Mouse (Mus musculus) T-cell, adult 66 days (primary cell): ENCODE results near the gene Cxcl1. TPM values are rescaled to one million over a fixed set of nuclear protein-coding genes. Genes with fewer than 3 reads are reported as not detected.

Experiments
- total RNA-seq, 2 experiments: library from RNA; stranded (reverse); gene quantifications; 3 replicates in 1 of 2; 4 replicates in 1 of 2; pipeline ENCODE4 v1.2.4; 2023

The Cxcl1 gene
- not detected for total RNA-seq

GRCm38 (mm10) chr5:90890519-90891463 lies at the start of gene Cxcl1:
Gene Cxcl1, plus strand, starts transcription at chr5:90891241.

GRCm38 (mm10) chr5:90903339-90904020 lies 12.4 kb downstream of the Cxcl1 start, which contains the start of gene Cxcl2:
Gene Cxcl2, plus strand, starts transcription at chr5:90903871.

GRCm38 (mm10) chr5:90930971-90931851 lies 40.2 kb downstream of the Cxcl1 start, which contains the start of gene Mthfd2l:
Gene Mthfd2l, plus strand, starts transcription at chr5:90931117.

Other genes starting within 250 kb of the Cxcl1 start
- gene Cxcl5, start 131.9 kb upstream of the Cxcl1 start, total RNA-seq: not detected
- gene Ppbp, start 122.7 kb upstream of the Cxcl1 start, total RNA-seq: 1 to 10 TPM; 1.2 to 1.3 TPM
- gene Pf4, start 118.8 kb upstream of the Cxcl1 start, total RNA-seq: 1 to 10 TPM in 1 of 2 experiments, not detected in 1; 2.6 TPM
- not detected for gene Cxcl3, start 105.1 kb upstream of the Cxcl1 start, total RNA-seq
- gene Cxcl15, start 96.7 kb upstream of the Cxcl1 start, total RNA-seq: not detected
- gene Cxcl2, start 12.6 kb downstream of the Cxcl1 start, total RNA-seq: 1 to 10 TPM; 1.7 to 2.0 TPM
- gene Mthfd2l, start 39.9 kb downstream of the Cxcl1 start, total RNA-seq: 1 to 10 TPM; 3.8 to 5.5 TPM
- gene Epgn, start 136.2 kb downstream of the Cxcl1 start, total RNA-seq: not detected
- gene Ereg, start 183.4 kb downstream of the Cxcl1 start, total RNA-seq: not detected
- gene Areg, start 248.4 kb downstream of the Cxcl1 start, total RNA-seq: under 1 TPM; 0.76 to 0.95 TPM